Mouse (Mus musculus) common myeloid progenitor, adult 5-6 weeks (primary cell): ENCODE measurements around the gene Tmem267. TPM values are rescaled to one million over a fixed set of nuclear protein-coding genes. Genes with fewer than 3 reads are reported as not detected.
"Not testable (repeated sequence)": the region's sequence is repeated elsewhere in the genome, so short reads cannot be mapped to it uniquely, and the experiment has no call there.

ENCODE experiments used
- ATAC-seq: replicated peaks from 2 replicates; pipeline ENCODE4 v1.8.0; 2016; ENCODE audit warnings: low read depth, mild to moderate bottlenecking, moderate TSS enrichment, inconsistent platforms; ENCODE audit not compliant: poor library complexity, severe bottlenecking
- total RNA-seq: library from RNA; stranded (forward); fragments of 200-1000, 187-1606 nt; gene quantifications from 2 replicates; pipeline ENCODE4 v1.2.3, GENCODE M21; 2017

Gene Tmem267
- total RNA-seq = 8.2 and 11.3 TPM in 2 replicates

- ATAC-seq = no peak; the same call in 1 of the 2 replicates
These were observed at the start of gene Tmem267, which contains the start of gene 3110070M22Rik for GRCm38 (mm10) chr13:119487880-119488580. TSS of gene Tmem267 (plus strand) at chr13:119488039. TSS of gene 3110070M22Rik (minus strand) at chr13:119488383.

GRCm38 (mm10) chr13:119442244-119442643 lies 45.6 kb upstream of the Tmem267 start:
- 0 out of 2 replicates have a peak, but pooled peaks have one; percentile 52 for ATAC-seq

- no peak for ATAC-seq
These were observed 34.3 kb upstream of the Tmem267 start for GRCm38 (mm10) chr13:119453563-119453962.

- ATAC-seq = no peak
These were observed 32.8 kb upstream of the Tmem267 start for GRCm38 (mm10) chr13:119455082-119455481.

- no peak for ATAC-seq
These were observed 31.5 kb upstream of the Tmem267 start for GRCm38 (mm10) chr13:119456342-119456741.

- peak; percentile 59 for ATAC-seq
These were observed 25.8 kb upstream of the Tmem267 start for GRCm38 (mm10) chr13:119461900-119462595.

GRCm38 (mm10) chr13:119462596-119463560 lies 25.0 kb upstream of the Tmem267 start, which contains the start of gene 4833420G17Rik:
TSS of gene 4833420G17Rik (plus strand) at chr13:119462768.
- ATAC-seq = peak; percentile 97

- no peak for ATAC-seq
These were observed 11.2 kb upstream of the Tmem267 start for GRCm38 (mm10) chr13:119476631-119477030.

GRCm38 (mm10) chr13:119477789-119478188 lies 10.1 kb upstream of the Tmem267 start:
- ATAC-seq = no peak

- ATAC-seq = no peak; the same call in 1 of the 2 replicates
These were observed 485 bp upstream of the Tmem267 start for GRCm38 (mm10) chr13:119487354-119487753.

GRCm38 (mm10) chr13:119492083-119492482 lies 4.2 kb downstream of the Tmem267 start:
- not testable (repeated sequence) for ATAC-seq

- not testable (repeated sequence) for ATAC-seq
These were observed 7.1 kb downstream of the Tmem267 start for GRCm38 (mm10) chr13:119494938-119495337.

GRCm38 (mm10) chr13:119596321-119597211 lies 108.7 kb downstream of the Tmem267 start:
- ATAC-seq = peak; percentile 36

- not testable (repeated sequence) for ATAC-seq
These were observed 110.6 kb downstream of the Tmem267 start for GRCm38 (mm10) chr13:119598466-119598865.

- ATAC-seq = not testable (repeated sequence)
These were observed 111.2 kb downstream of the Tmem267 start for GRCm38 (mm10) chr13:119599066-119599465.

- ATAC-seq = not testable (repeated sequence)
These were observed 111.7 kb downstream of the Tmem267 start for GRCm38 (mm10) chr13:119599498-119599897.

GRCm38 (mm10) chr13:119600166-119600565 lies 112.3 kb downstream of the Tmem267 start:
- ATAC-seq = 0 out of 2 replicates have a peak, but pooled peaks have one; percentile 12

GRCm38 (mm10) chr13:119602688-119603331 lies 115.0 kb downstream of the Tmem267 start:
- not testable (repeated sequence) for ATAC-seq
